Mouse (Mus musculus): ENCODE measurements at regions not wholly inside any gene's neighbourhood (a gene's known extent, or its start where the extent isn't known, plus 50 kb on each side); places are given as distances from the start of the nearest gene placed in this dataset.
A peak's percentile ranks its signal among the peaks of the same experiment; 100 is the strongest.

- no peak for DNase-seq (ENCODE audit: low spot score in 2 of 2)
Observed at GRCm38 (mm10) chr16:75104894-75105293, 481.0 kb downstream of the Lipi start.

- no peak for DNase-seq (ENCODE audit: low spot score in 2 of 2)
Observed at GRCm38 (mm10) chr16:75093163-75093562, 492.7 kb downstream of the Lipi start.

GRCm38 (mm10) chr16:75092471-75093130, 493.3 kb downstream of the Lipi start:
- no peak for DNase-seq (ENCODE audit: low spot score in 2 of 2)

GRCm38 (mm10) chr16:75091931-75092330, 493.9 kb downstream of the Lipi start:
- DNase-seq (ENCODE audit: low spot score in 2 of 2), result peak in 1 of 2 experiments; percentile 13

- no peak for DNase-seq (ENCODE audit: low spot score in 2 of 2)
Observed at GRCm38 (mm10) chr16:75089383-75090035, 496.4 kb downstream of the Lipi start.

GRCm38 (mm10) chr16:75088701-75089100, 497.2 kb downstream of the Lipi start:
- no peak for DNase-seq (ENCODE audit: low spot score in 2 of 2)

GRCm38 (mm10) chr16:75065281-75065680, 520.6 kb downstream of the Lipi start:
- DNase-seq (ENCODE audit: low spot score in 2 of 2), result no peak

- no peak for DNase-seq (ENCODE audit: low spot score in 2 of 2)
Observed at GRCm38 (mm10) chr16:75052953-75053352, 532.9 kb downstream of the Lipi start.

- no peak for DNase-seq (ENCODE audit: low spot score in 2 of 2)
Observed at GRCm38 (mm10) chr16:75045969-75046368, 539.9 kb downstream of the Lipi start.

Data from frontal cortex, postnatal 25 days (tissue).